Comparison of ENCODE assay signal across 9 mouse cellular contexts in the genomic region with DNA sequence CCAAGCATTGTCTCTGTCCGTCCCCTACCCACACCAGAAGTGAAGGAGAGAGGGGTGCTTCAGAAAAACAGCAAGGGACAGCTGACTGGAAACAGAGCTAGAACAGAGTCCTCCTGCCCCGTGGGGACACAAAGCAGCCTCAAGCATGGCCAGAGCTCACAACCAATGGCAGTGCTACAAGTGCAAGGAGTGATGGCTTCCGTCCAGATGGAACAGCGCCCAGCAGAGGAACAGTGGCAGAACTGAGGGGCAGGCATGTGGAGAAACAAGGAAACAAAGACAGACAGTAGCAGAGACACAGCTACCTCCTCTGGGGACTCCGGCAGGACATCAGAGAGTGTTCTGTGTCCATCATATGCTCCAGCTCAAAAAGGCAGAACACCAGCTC. TPM values are rescaled to one million over a fixed set of nuclear protein-coding genes. Genes with fewer than 3 reads are reported as not detected.
DNase-seq lines count a peak whose midpoint lies in the region; ATAC-seq lines count a peak whose summit lies in the region.
"Had no signal": no experiment of that assay in that cellular context is flagged by ENCODE, and none has a peak within 500 bp of the region (broad histone marks: within the 10 kb centered on the region; RNA-seq: fewer than 3 reads in every experiment).

No protein-coding gene starts in this region.

- DNase-seq in hindbrain, embryonic 10.5 days (ENCODE audit: low spot score) = no peak
- DNase-seq in hindbrain, embryonic 11.5 days (ENCODE audit: low spot score) = no peak
- DNase-seq in cerebellum, postnatal 14 days = peak; percentile 92 to 98
- DNase-seq in heart, embryonic 10.5 days (ENCODE audit: low spot score) = no peak
- DNase-seq in kidney, postnatal 25 days = peak; percentile 93
- peak; percentile 91 to 92 for DNase-seq in right cerebral cortex, postnatal 10 days (ENCODE audit: low spot score in 2 of 2)

- WGBS in hindbrain, embryonic 10.5 days = 80% methylated on average over 5 of the region's 5 CpGs
- WGBS in hindbrain, embryonic 11.5 days = 71% methylated on average over 5 of the region's 5 CpGs
- WGBS in heart, embryonic 10.5 days = 67% methylated on average over 5 of the region's 5 CpGs
- 54% methylated on average over 5 of the region's 5 CpGs for WGBS in lung, embryonic 15.5 days

- peaks cover 5% of the 10 kb centered on the region; the same call in 1 of the 2 replicates for H3K36me3 ChIP-seq in hindbrain, embryonic 10.5 days
- H3K36me3 ChIP-seq in hindbrain, embryonic 11.5 days (ENCODE audit: control insufficient read depth, insufficient read depth, low read length) = no peaks in the 10 kb centered on the region
- no peaks in the 10 kb centered on the region for H3K36me3 ChIP-seq in heart, embryonic 10.5 days
- H3K36me3 ChIP-seq in lung, embryonic 15.5 days = no peaks in the 10 kb centered on the region

- H3K4me2 ChIP-seq in hindbrain, embryonic 11.5 days (replicated peaks; ENCODE audit: low read depth, low read length) = no peak overlapping the region
- no peak overlapping the region for H3K4me2 ChIP-seq in lung, embryonic 15.5 days

- peaks cover 25% of the 10 kb centered on the region; the same call in 1 of the 2 replicates for H3K4me1 ChIP-seq in hindbrain, embryonic 10.5 days (replicated peaks)
- H3K4me1 ChIP-seq in hindbrain, embryonic 11.5 days (replicated peaks; ENCODE audit: control insufficient read depth, insufficient read depth, low read length) = peaks cover 3% of the 10 kb centered on the region; the same call in 1 of the 2 replicates
- H3K4me1 ChIP-seq in heart, embryonic 10.5 days = peaks cover 36% of the 10 kb centered on the region
- peaks cover 18% of the 10 kb centered on the region for H3K4me1 ChIP-seq in lung, embryonic 15.5 days

- no peaks in the 10 kb centered on the region for H3K27me3 ChIP-seq in hindbrain, embryonic 10.5 days (ENCODE audit: insufficient read depth, poor library complexity, severe bottlenecking)
- no peaks in the 10 kb centered on the region for H3K27me3 ChIP-seq in hindbrain, embryonic 11.5 days (ENCODE audit: control insufficient read depth, insufficient read depth, low read length)
- H3K27me3 ChIP-seq in heart, embryonic 10.5 days (ENCODE audit: insufficient read depth, poor library complexity, severe bottlenecking) = no peaks in the 10 kb centered on the region
- no peaks in the 10 kb centered on the region for H3K27me3 ChIP-seq in lung, embryonic 15.5 days

- H3K4me3 ChIP-seq in hindbrain, embryonic 10.5 days = no peak overlapping the region
- H3K4me3 ChIP-seq in hindbrain, embryonic 11.5 days (ENCODE audit: low read depth, low read length) = no peak overlapping the region
- H3K4me3 ChIP-seq in heart, embryonic 10.5 days = no peak overlapping the region
- no peak overlapping the region for H3K4me3 ChIP-seq in lung, embryonic 15.5 days

- ATAC-seq in hindbrain, embryonic 11.5 days (ENCODE audit: low FRiP score) = no peak
- no peak for ATAC-seq in lung, embryonic 15.5 days (ENCODE audit: borderline replicate concordance, extremely low read depth, low FRiP score, low TSS enrichment)
- no peak for ATAC-seq in CD4-positive, CD25-positive, alpha-beta regulatory T cell, adult 4 months

- no peak overlapping the region for H3K9ac ChIP-seq in hindbrain, embryonic 11.5 days (ENCODE audit: low read depth, low read length)
- H3K9ac ChIP-seq in lung, embryonic 15.5 days = no peak overlapping the region
- H3K9ac ChIP-seq: liver, embryonic 14.5 days had no signal

- H3K9me3 ChIP-seq in hindbrain, embryonic 10.5 days = no peaks in the 10 kb centered on the region
- no peaks in the 10 kb centered on the region for H3K9me3 ChIP-seq in hindbrain, embryonic 11.5 days (ENCODE audit: control insufficient read depth, low read length)
- H3K9me3 ChIP-seq in heart, embryonic 10.5 days = no peaks in the 10 kb centered on the region
- H3K9me3 ChIP-seq in lung, embryonic 15.5 days = no peaks in the 10 kb centered on the region

- peak overlapping the region; percentile 37; the same call in 1 of the 2 replicates for H3K27ac ChIP-seq in hindbrain, embryonic 10.5 days
- H3K27ac ChIP-seq in hindbrain, embryonic 11.5 days (ENCODE audit: low read depth, low read length) = no peak overlapping the region
- H3K27ac ChIP-seq in heart, embryonic 10.5 days = peak overlapping the region; percentile 53
- H3K27ac ChIP-seq in lung, embryonic 15.5 days = 0 out of 2 replicates have a peak overlapping the region, but pooled peaks have one; percentile 31
- H3K27ac ChIP-seq: liver, embryonic 14.5 days had no signal

RNA-seq across cellular contexts. Expression of a gene that starts 26.1 kb away (rescaled TPM):
- polyA plus RNA-seq in hindbrain, embryonic 10.5 days (2016; fragmentation: Nextera tagmentation; extraction: Ambion mirVana) = 24.7 and 30.9 TPM in 2 replicates
- 19.6 and 20.4 TPM in 2 replicates for polyA plus RNA-seq in hindbrain, embryonic 11.5 days (2014; fragmentation: Nextera tagmentation; extraction: Ambion mirVana)
- 12.3 and 16.6 TPM in 2 replicates for polyA plus RNA-seq in heart, embryonic 10.5 days (2016; fragmentation: Nextera tagmentation; extraction: Ambion mirVana)
- polyA plus RNA-seq in lung, embryonic 15.5 days (2015; fragmentation: Nextera tagmentation; extraction: Ambion mirVana) = 12.3 and 13.5 TPM in 2 replicates
- polyA plus RNA-seq in CD4-positive, CD25-positive, alpha-beta regulatory T cell, adult 4 months (2017; shearing (Covaris generic)) = 1 to 10 TPM; 1.8 to 2.3 TPM

RNA-seq across cellular contexts. Expression of a gene that starts 46.9 kb away (rescaled TPM):
- 30.2 and 30.7 TPM in 2 replicates for polyA plus RNA-seq in hindbrain, embryonic 10.5 days (2016; fragmentation: Nextera tagmentation; extraction: Ambion mirVana)
- 20.4 and 24.7 TPM in 2 replicates for polyA plus RNA-seq in hindbrain, embryonic 11.5 days (2014; fragmentation: Nextera tagmentation; extraction: Ambion mirVana)
- 32.8 and 39.6 TPM in 2 replicates for polyA plus RNA-seq in heart, embryonic 10.5 days (2016; fragmentation: Nextera tagmentation; extraction: Ambion mirVana)
- 32.3 and 34.0 TPM in 2 replicates for polyA plus RNA-seq in lung, embryonic 15.5 days (2015; fragmentation: Nextera tagmentation; extraction: Ambion mirVana)
- polyA plus RNA-seq in CD4-positive, CD25-positive, alpha-beta regulatory T cell, adult 4 months (2017; shearing (Covaris generic)) = 10 to 100 TPM; 27.7 to 35.1 TPM

RNA-seq across cellular contexts. Expression of a gene that starts 52.2 kb away (rescaled TPM):
- polyA plus RNA-seq in hindbrain, embryonic 10.5 days (2016; fragmentation: Nextera tagmentation; extraction: Ambion mirVana) = 95.9 and 109 TPM in 2 replicates
- polyA plus RNA-seq in hindbrain, embryonic 11.5 days (2014; fragmentation: Nextera tagmentation; extraction: Ambion mirVana) = 60.3 and 62.6 TPM in 2 replicates
- 115 and 137 TPM in 2 replicates for polyA plus RNA-seq in heart, embryonic 10.5 days (2016; fragmentation: Nextera tagmentation; extraction: Ambion mirVana)
- polyA plus RNA-seq in lung, embryonic 15.5 days (2015; fragmentation: Nextera tagmentation; extraction: Ambion mirVana) = 85.0 and 92.3 TPM in 2 replicates
- under 1 TPM; 0.32 to 0.95 TPM for polyA plus RNA-seq in CD4-positive, CD25-positive, alpha-beta regulatory T cell, adult 4 months (2017; shearing (Covaris generic))

RNA-seq across cellular contexts. Expression of a gene that starts 57.6 kb away (rescaled TPM):
- 32.4 and 35.0 TPM in 2 replicates for polyA plus RNA-seq in hindbrain, embryonic 10.5 days (2016; fragmentation: Nextera tagmentation; extraction: Ambion mirVana)
- polyA plus RNA-seq in hindbrain, embryonic 11.5 days (2014; fragmentation: Nextera tagmentation; extraction: Ambion mirVana) = 19.5 and 20.3 TPM in 2 replicates
- 20.1 and 21.4 TPM in 2 replicates for polyA plus RNA-seq in heart, embryonic 10.5 days (2016; fragmentation: Nextera tagmentation; extraction: Ambion mirVana)
- 20.8 and 21.9 TPM in 2 replicates for polyA plus RNA-seq in lung, embryonic 15.5 days (2015; fragmentation: Nextera tagmentation; extraction: Ambion mirVana)
- 1 to 10 TPM; 5.3 to 6.6 TPM for polyA plus RNA-seq in CD4-positive, CD25-positive, alpha-beta regulatory T cell, adult 4 months (2017; shearing (Covaris generic))

Comparison
In these comparisons a context has a peak if more than half of its experiments do, and no peak if none do; other contexts are left out.
1. DNase-seq: peak in cerebellum, postnatal 14 days (2 of 2), kidney, postnatal 25 days (2 of 2) and right cerebral cortex, postnatal 10 days (2 of 2); none in hindbrain, embryonic 10.5 days (single experiment), hindbrain, embryonic 11.5 days (single experiment) and heart, embryonic 10.5 days (single experiment).
2. RNA of a gene that starts 52.2 kb away (polyA plus RNA-seq): 115 to 137 TPM in heart, embryonic 10.5 days, 95.9 to 109 TPM in hindbrain, embryonic 10.5 days, 85.0 to 92.3 TPM in lung, embryonic 15.5 days and 60.3 to 62.6 TPM in hindbrain, embryonic 11.5 days; 0.32 to 0.95 TPM in CD4-positive, CD25-positive, alpha-beta regulatory T cell, adult 4 months; every median in the first group is over 10 times any median in the second.